ENCODE assay signal across 17 mouse cellular contexts in the genomic region with DNA sequence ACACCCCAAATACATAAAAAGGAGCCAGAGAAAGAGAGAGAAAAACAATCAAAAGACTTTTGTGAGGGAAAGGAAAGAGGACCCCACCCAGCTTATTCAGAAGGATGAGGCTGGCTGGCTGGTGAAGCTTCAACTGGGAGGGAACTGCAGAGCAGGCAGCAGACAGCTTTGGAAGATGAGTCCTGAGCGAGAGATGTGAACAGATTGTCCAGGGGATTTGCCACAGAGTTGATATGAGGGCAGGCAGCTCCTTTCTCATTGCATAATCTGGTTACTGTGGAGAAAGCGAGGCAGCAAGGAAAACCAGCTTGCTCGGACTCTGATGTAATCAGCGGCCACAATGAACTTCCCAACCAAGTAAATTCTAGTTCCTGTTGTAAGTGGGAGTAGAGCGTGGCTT.
DNase-seq lines count a peak whose midpoint lies in the region; ATAC-seq and TF ChIP-seq lines count a peak whose summit lies in the region.
"Had no signal": no experiment of that assay in that cellular context is flagged by ENCODE, and none has a peak within 500 bp of the region (broad histone marks: within the 10 kb centered on the region; RNA-seq: fewer than 3 reads in every experiment).

No protein-coding gene starts in this region.

- H3K27me3 ChIP-seq in ES-Bruce4 (ENCODE audit: control insufficient read depth, insufficient read depth, low read length, poor library complexity, severe bottlenecking), result no peaks in the 10 kb centered on the region
- H3K27me3 ChIP-seq: embryonic facial prominence, embryonic 12.5 days; hindbrain, embryonic 15.5 days; lung, embryonic 15.5 days had no signal

- WGBS in lung, adult 2 months, result 48% methylated on average over 5 of the region's 5 CpGs

- no peaks in the 10 kb centered on the region for H3K36me3 ChIP-seq in ES-Bruce4 (ENCODE audit: control insufficient read depth, insufficient read depth, low read length, poor library complexity, severe bottlenecking)
- H3K36me3 ChIP-seq: embryonic facial prominence, embryonic 12.5 days; forebrain, embryonic 10.5 days; heart, embryonic 10.5 days; hindbrain, embryonic 15.5 days; lung, embryonic 15.5 days had no signal

- H3K9ac ChIP-seq in ES-Bruce4 (ENCODE audit: low read depth, poor library complexity, severe bottlenecking), result no peak overlapping the region
- H3K9ac ChIP-seq: embryonic facial prominence, embryonic 12.5 days; hindbrain, embryonic 15.5 days; lung, embryonic 15.5 days had no signal

- no peak for TF ChIP-seq POLR2A in lung, adult 2 months (IDR thresholded peaks at IDR 0.05; ENCODE audit: borderline replicate concordance, extremely low read depth, low read depth, low read length)
- no peak for TF ChIP-seq POLR2A in ES-Bruce4 (IDR thresholded peaks at IDR 0.05; ENCODE audit: insufficient read depth, low read length)

- no peaks in the 10 kb centered on the region for H3K4me1 ChIP-seq in lung, adult 2 months (ENCODE audit: control insufficient read depth, insufficient read depth, low read length)
- no peaks in the 10 kb centered on the region for H3K4me1 ChIP-seq in ES-Bruce4 (ENCODE audit: control insufficient read depth, insufficient read depth, low read length)
- H3K4me1 ChIP-seq: embryonic facial prominence, embryonic 12.5 days; heart, embryonic 10.5 days; hindbrain, embryonic 15.5 days; lung, embryonic 15.5 days had no signal

- no peak for TF ChIP-seq EP300 in ES-Bruce4 (IDR thresholded peaks at IDR 0.05; ENCODE audit: insufficient read depth, low read depth, low read length)

- no peak overlapping the region for H3K4me3 ChIP-seq in lung, adult 2 months (replicated peaks; ENCODE audit: extremely low read depth, low read depth, low read length)
- H3K4me3 ChIP-seq in ES-Bruce4 (ENCODE audit: low read depth, low read length), result no peak overlapping the region
- H3K4me3 ChIP-seq: embryonic facial prominence, embryonic 12.5 days; forebrain, embryonic 10.5 days; heart, embryonic 10.5 days; hindbrain, embryonic 15.5 days; lung, embryonic 15.5 days had no signal

- no peak for TF ChIP-seq CTCF in lung, adult 2 months (IDR thresholded peaks at IDR 0.05; ENCODE audit: insufficient read depth, low read length)
- TF ChIP-seq CTCF in ES-Bruce4 (IDR thresholded peaks at IDR 0.05; ENCODE audit: low read depth, low read length), result no peak

- H3K9me3 ChIP-seq in ES-Bruce4 (replicated peaks; ENCODE audit: control insufficient read depth, insufficient read depth, low read length, poor library complexity, severe bottlenecking), result no peaks in the 10 kb centered on the region
- H3K9me3 ChIP-seq: embryonic facial prominence, embryonic 12.5 days; forebrain, embryonic 10.5 days; heart, embryonic 10.5 days; hindbrain, embryonic 15.5 days; lung, embryonic 15.5 days had no signal

- H3K27ac ChIP-seq in ES-Bruce4 (ENCODE audit: insufficient read depth, low read length), result peak overlapping the region; percentile 33; the same call in 1 of the 2 replicates
- H3K27ac ChIP-seq: embryonic facial prominence, embryonic 12.5 days; forebrain, embryonic 10.5 days; heart, embryonic 10.5 days; hindbrain, embryonic 15.5 days; lung, embryonic 15.5 days had no signal

- ATAC-seq in erythroblast, adult 5-6 weeks (replicated peaks; ENCODE audit: low FRiP score, poor library complexity, severe bottlenecking), result no peak

- DNase-seq in lung, postnatal 10 days, result peak; percentile 2
- DNase-seq in lung, adult 2 months, result no peak
- peak; percentile 9 for DNase-seq in R1 (ENCODE audit: low read depth, low spot score)
- peak; percentile 13 for DNase-seq in retina, embryonic 14.5 days (ENCODE audit: low spot score)
- no peak for DNase-seq in kidney, adult 8-10 months
- DNase-seq: adrenal gland, postnatal 36 days; heart, postnatal 14 days; kidney, adult 11 months; kidney, postnatal 36 days; thymus, postnatal 36 days had no signal

Comparison
In these comparisons a context has a peak if more than half of its experiments do, and no peak if none do; other contexts are left out.
1. DNase-seq: peak in lung, postnatal 10 days (single experiment), R1 (single experiment) and retina, embryonic 14.5 days (single experiment); none in lung, adult 2 months (single experiment) and kidney, adult 8-10 months (0 of 2).